Mouse (Mus musculus): Measurements from ENCODE around the gene Nxpe3. TPM values are rescaled to one million over a fixed set of nuclear protein-coding genes. Genes with fewer than 3 reads are reported as not detected.

Gene Nxpe3
- total RNA-seq (2023) = 1 to 10 TPM; 3.2 to 3.3 TPM

GRCm38 (mm10) chr16:55894893-55895650 is at the start of gene Nxpe3:
Nxpe3 (minus strand) TSS chr16:55895285.

GRCm38 (mm10) chr16:55934453-55935037 is 39.5 kb upstream of the Nxpe3 start, which contains the start of gene Cep97:
Cep97 (minus strand) TSS chr16:55934855.

DNA sequence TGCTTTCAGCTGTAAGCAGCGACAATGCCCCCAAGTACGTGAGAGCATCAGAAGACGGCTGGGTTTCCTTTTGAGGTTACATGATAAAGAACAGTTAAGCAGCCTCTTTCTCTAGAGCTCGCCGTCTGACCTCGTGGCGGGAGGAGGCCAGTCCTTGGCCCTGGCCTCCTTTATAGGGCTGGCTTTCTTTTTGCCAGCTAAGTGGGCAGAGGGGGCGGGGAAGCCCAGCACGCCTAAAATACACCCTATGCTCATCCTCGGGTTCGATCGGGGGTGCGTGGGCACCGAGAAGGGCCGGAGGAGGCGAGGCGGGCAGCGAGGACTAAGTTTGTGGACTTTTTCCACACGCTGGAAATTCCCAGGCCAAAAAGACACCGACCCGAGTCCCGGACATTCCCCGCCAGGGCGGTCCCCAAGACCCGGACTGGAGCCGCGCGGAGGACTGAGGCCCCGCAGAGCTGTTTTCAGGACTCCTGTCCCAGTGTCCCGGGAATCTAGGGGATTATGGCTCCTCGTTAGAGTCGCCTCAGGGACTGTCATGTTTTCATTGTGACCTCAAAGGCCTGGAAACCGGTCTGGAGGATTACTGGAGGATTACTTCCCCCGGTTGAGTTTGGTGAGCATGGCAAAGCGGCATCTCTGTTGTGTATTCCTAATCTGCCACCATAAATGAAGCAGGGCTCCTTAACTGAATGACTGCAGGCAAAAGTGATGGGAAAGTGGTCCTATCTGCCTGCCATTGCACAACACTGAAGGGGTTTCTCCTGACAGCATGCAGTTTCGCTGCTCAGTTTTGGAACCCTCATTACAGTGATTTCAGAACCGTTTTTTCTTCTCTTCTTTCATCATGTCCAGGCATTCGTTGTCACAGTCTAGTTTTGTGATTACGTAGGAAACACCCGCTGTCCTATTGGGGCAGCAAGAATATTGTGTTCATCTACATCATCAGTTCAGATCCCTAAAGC is 56.3 kb downstream of the Nxpe3 start, which contains the start of gene Nfkbiz:
Nfkbiz (minus strand) TSS at position 390 of the 965 bp plus-strand sequence.

Other genes starting within 250 kb of the Nxpe3 start
- gene Nfkbiz, start 56.4 kb downstream of the Nxpe3 start, total RNA-seq (2023) = 100 to 1,000 TPM; 358 to 374 TPM
- 1 to 10 TPM; 3.3 to 3.8 TPM for gene Cep97, start 39.6 kb upstream of the Nxpe3 start, total RNA-seq (2023)
- 100 to 1,000 TPM; 373 to 414 TPM for gene Rpl24, start 71.0 kb upstream of the Nxpe3 start, total RNA-seq (2023)
- gene Zbtb11, start 78.6 kb upstream of the Nxpe3 start, total RNA-seq (2023) = 10 to 100 TPM; 23.6 to 27.3 TPM
- 10 to 100 TPM; 64.3 to 68.8 TPM for gene Pcnp, start 134.5 kb upstream of the Nxpe3 start, total RNA-seq (2023)
- 1 to 10 TPM; 4.5 to 5.8 TPM for gene Trmt10c, start 142.5 kb upstream of the Nxpe3 start, total RNA-seq (2023)
- 10 to 100 TPM; 46.9 to 49.1 TPM for gene Senp7, start 153.1 kb upstream of the Nxpe3 start, total RNA-seq (2023)